Mouse (Mus musculus): ENCODE results near the gene Tmed2. TPM values are rescaled to one million over a fixed set of nuclear protein-coding genes. Genes with fewer than 3 reads are reported as not detected.
A peak's percentile ranks its signal among the peaks of the same experiment; 100 is the strongest.

Gene Tmed2
- polyA plus RNA-seq, 1 experiment: 112 TPM

- Histone ChIP-seq H3K4me1 (ENCODE audit: control insufficient read depth, insufficient read depth, low read length) (peaks cover 6% of the 10 kb centered on the region; the same call in 1 of the 2 replicates), H3K4me3 (replicated peaks; ENCODE audit: extremely low read depth, low read depth, low read length) (no peak overlapping the region)
- no peak for TF ChIP-seq POLR2A (IDR thresholded peaks at IDR 0.05; ENCODE audit: borderline replicate concordance, extremely low read depth, low read depth, low read length)
- TF ChIP-seq CTCF (IDR thresholded peaks at IDR 0.05; ENCODE audit: insufficient read depth, low read length): no peak
- DNase-seq: no peak
- WGBS: 58% methylated on average over 3 of the region's 3 CpGs
Observed at GRCm38 (mm10) chr5:124500573-124500972, 39.9 kb upstream of the Tmed2 start.

- 89% methylated on average over 10 of the region's 10 CpGs for WGBS
- no peak for DNase-seq
- Histone ChIP-seq H3K4me3 (replicated peaks; ENCODE audit: extremely low read depth, low read depth, low read length) (no peak overlapping the region), H3K4me1 (ENCODE audit: control insufficient read depth, insufficient read depth, low read length) (peaks cover 6% of the 10 kb centered on the region; the same call in 1 of the 2 replicates)
- TF ChIP-seq POLR2A (IDR thresholded peaks at IDR 0.05; ENCODE audit: borderline replicate concordance, extremely low read depth, low read depth, low read length) (no peak), CTCF (IDR thresholded peaks at IDR 0.05; ENCODE audit: insufficient read depth, low read length) (no peak)
Observed at GRCm38 (mm10) chr5:124501541-124501940, 39.0 kb upstream of the Tmed2 start.

- DNase-seq: no peak
- 0 out of 2 replicates have a peak, but pooled peaks cover 2% of the 10 kb centered on the region for H3K4me1 ChIP-seq (ENCODE audit: control insufficient read depth, insufficient read depth, low read length)
- H3K4me3 ChIP-seq (replicated peaks; ENCODE audit: extremely low read depth, low read depth, low read length): no peak overlapping the region
- 79% methylated on average over 14 of the region's 14 CpGs for WGBS
- no peak for TF ChIP-seq POLR2A (IDR thresholded peaks at IDR 0.05; ENCODE audit: borderline replicate concordance, extremely low read depth, low read depth, low read length)
- TF ChIP-seq CTCF (IDR thresholded peaks at IDR 0.05; ENCODE audit: insufficient read depth, low read length): no peak
Observed at GRCm38 (mm10) chr5:124503742-124504141, 36.8 kb upstream of the Tmed2 start.

GRCm38 (mm10) chr5:124505235-124505634 lies 35.3 kb upstream of the Tmed2 start:
- DNase-seq: no peak
- TF ChIP-seq CTCF (IDR thresholded peaks at IDR 0.05; ENCODE audit: insufficient read depth, low read length) (no peak), POLR2A (IDR thresholded peaks at IDR 0.05; ENCODE audit: borderline replicate concordance, extremely low read depth, low read depth, low read length) (no peak)

GRCm38 (mm10) chr5:124506731-124507359 lies 33.6 kb upstream of the Tmed2 start:
- 47% methylated on average over 10 of the region's 10 CpGs for WGBS
- Histone ChIP-seq H3K4me1 (ENCODE audit: control insufficient read depth, insufficient read depth, low read length) (peaks cover 2% of the 10 kb centered on the region; the same call in 1 of the 2 replicates), H3K4me3 (replicated peaks; ENCODE audit: extremely low read depth, low read depth, low read length) (no peak overlapping the region)
- peak; percentile 38 for DNase-seq
- no peak for TF ChIP-seq POLR2A (IDR thresholded peaks at IDR 0.05; ENCODE audit: borderline replicate concordance, extremely low read depth, low read depth, low read length)
- TF ChIP-seq CTCF (IDR thresholded peaks at IDR 0.05; ENCODE audit: insufficient read depth, low read length): no peak

More at GRCm38 (mm10) chr5:124505235-124505634, 35.3 kb upstream of the Tmed2 start:
- peaks cover 2% of the 10 kb centered on the region; the same call in 1 of the 2 replicates for H3K4me1 ChIP-seq (ENCODE audit: control insufficient read depth, insufficient read depth, low read length)
- 74% methylated on average over 4 of the region's 4 CpGs for WGBS
- no peak overlapping the region for H3K4me3 ChIP-seq (replicated peaks; ENCODE audit: extremely low read depth, low read depth, low read length)

GRCm38 (mm10) chr5:124509200-124509599 lies 31.3 kb upstream of the Tmed2 start:
- no peak for TF ChIP-seq POLR2A (IDR thresholded peaks at IDR 0.05; ENCODE audit: borderline replicate concordance, extremely low read depth, low read depth, low read length)
- no peak for TF ChIP-seq CTCF (IDR thresholded peaks at IDR 0.05; ENCODE audit: insufficient read depth, low read length)
- DNase-seq: no peak
- WGBS: 78% methylated on average over 6 of the region's 6 CpGs
- no peak overlapping the region for H3K4me3 ChIP-seq (replicated peaks; ENCODE audit: extremely low read depth, low read depth, low read length)
- H3K4me1 ChIP-seq (ENCODE audit: control insufficient read depth, insufficient read depth, low read length): peaks cover 2% of the 10 kb centered on the region; the same call in 1 of the 2 replicates

GRCm38 (mm10) chr5:124509742-124510237 lies 30.7 kb upstream of the Tmed2 start:
- Histone ChIP-seq H3K4me1 (ENCODE audit: control insufficient read depth, insufficient read depth, low read length) (peaks cover 2% of the 10 kb centered on the region; the same call in 1 of the 2 replicates), H3K4me3 (replicated peaks; ENCODE audit: extremely low read depth, low read depth, low read length) (no peak overlapping the region)
- TF ChIP-seq POLR2A (IDR thresholded peaks at IDR 0.05; ENCODE audit: borderline replicate concordance, extremely low read depth, low read depth, low read length) (no peak), CTCF (IDR thresholded peaks at IDR 0.05; ENCODE audit: insufficient read depth, low read length) (no peak)
- peak; percentile 83 for DNase-seq
- WGBS: 45% methylated on average over 12 of the region's 12 CpGs

GRCm38 (mm10) chr5:124510536-124511050 lies 29.9 kb upstream of the Tmed2 start:
- no peak for DNase-seq
- Histone ChIP-seq H3K4me3 (replicated peaks; ENCODE audit: extremely low read depth, low read depth, low read length) (no peak overlapping the region), H3K4me1 (ENCODE audit: control insufficient read depth, insufficient read depth, low read length) (peaks cover 2% of the 10 kb centered on the region; the same call in 1 of the 2 replicates)
- no peak for TF ChIP-seq CTCF (IDR thresholded peaks at IDR 0.05; ENCODE audit: insufficient read depth, low read length)
- no peak for TF ChIP-seq POLR2A (IDR thresholded peaks at IDR 0.05; ENCODE audit: borderline replicate concordance, extremely low read depth, low read depth, low read length)
- 77% methylated on average over 10 of the region's 10 CpGs for WGBS

- DNase-seq: no peak
- H3K4me3 ChIP-seq (replicated peaks; ENCODE audit: extremely low read depth, low read depth, low read length): no peak overlapping the region
- WGBS: 76% methylated on average over 5 of the region's 5 CpGs
- TF ChIP-seq CTCF (IDR thresholded peaks at IDR 0.05; ENCODE audit: insufficient read depth, low read length) (no peak), POLR2A (IDR thresholded peaks at IDR 0.05; ENCODE audit: borderline replicate concordance, extremely low read depth, low read depth, low read length) (no peak)
- H3K4me1 ChIP-seq (ENCODE audit: control insufficient read depth, insufficient read depth, low read length): no peaks in the 10 kb centered on the region
Observed at GRCm38 (mm10) chr5:124515789-124516188, 24.7 kb upstream of the Tmed2 start.

GRCm38 (mm10) chr5:124518648-124519047 lies 21.8 kb upstream of the Tmed2 start:
- WGBS: 84% methylated on average over 10 of the region's 10 CpGs
- H3K4me3 ChIP-seq (replicated peaks; ENCODE audit: extremely low read depth, low read depth, low read length): no peak overlapping the region
- TF ChIP-seq CTCF (IDR thresholded peaks at IDR 0.05; ENCODE audit: insufficient read depth, low read length): no peak
- no peak for TF ChIP-seq POLR2A (IDR thresholded peaks at IDR 0.05; ENCODE audit: borderline replicate concordance, extremely low read depth, low read depth, low read length)
- H3K4me1 ChIP-seq (ENCODE audit: control insufficient read depth, insufficient read depth, low read length): no peaks in the 10 kb centered on the region
- DNase-seq: no peak
